Mouse (Mus musculus): ENCODE measurements around the gene Bcr. TPM values are rescaled to one million over a fixed set of nuclear protein-coding genes. Genes with fewer than 3 reads are reported as not detected.

Gene Bcr
- polyA plus RNA-seq, 1 experiment from 2014 or later: 2.4 TPM

GRCm38 (mm10) chr10:75100298-75100697, 39.9 kb downstream of the Bcr start:
- no peaks in the 10 kb centered on the region for H3K27me3 ChIP-seq (replicated peaks)
- WGBS (ENCODE audit: insufficient replicate concordance): 77% methylated on average over 7 of the region's 7 CpGs
- H3K27ac ChIP-seq: no peak overlapping the region
- H3K36me3 ChIP-seq: no peaks in the 10 kb centered on the region
- no peak overlapping the region for H3K9ac ChIP-seq
- ATAC-seq: no peak
- H3K4me3 ChIP-seq: no peak overlapping the region
- no peaks in the 10 kb centered on the region for H3K9me3 ChIP-seq (replicated peaks)
- H3K4me2 ChIP-seq: no peak overlapping the region
- H3K4me1 ChIP-seq: peaks cover 53% of the 10 kb centered on the region

GRCm38 (mm10) chr10:75103502-75103901, 43.1 kb downstream of the Bcr start:
- Histone ChIP-seq H3K4me2 (no peak overlapping the region), H3K27ac (peak overlapping the region; percentile 60), H3K4me3 (no peak overlapping the region), H3K9me3 (replicated peaks) (no peaks in the 10 kb centered on the region), H3K27me3 (replicated peaks) (no peaks in the 10 kb centered on the region), H3K9ac (no peak overlapping the region), H3K4me1 (peaks cover 55% of the 10 kb centered on the region), H3K36me3 (no peaks in the 10 kb centered on the region)
- WGBS (ENCODE audit: insufficient replicate concordance): 42% methylated on average over 2 of the region's 2 CpGs
- ATAC-seq: peak; percentile 65

- WGBS (ENCODE audit: insufficient replicate concordance): 26% methylated on average over 9 of the region's 9 CpGs
- no peak overlapping the region for H3K4me3 ChIP-seq
- H3K27ac ChIP-seq: peak overlapping the region; percentile 60; the same call in 1 of the 2 replicates
- peaks cover 49% of the 10 kb centered on the region for H3K4me1 ChIP-seq
- ATAC-seq: peak; percentile 31; the same call in 1 of the 2 replicates
- H3K9ac ChIP-seq: no peak overlapping the region
- H3K36me3 ChIP-seq: no peaks in the 10 kb centered on the region
- no peaks in the 10 kb centered on the region for H3K9me3 ChIP-seq (replicated peaks)
- no peaks in the 10 kb centered on the region for H3K27me3 ChIP-seq (replicated peaks)
- no peak overlapping the region for H3K4me2 ChIP-seq
These were observed 44.1 kb downstream of the Bcr start for GRCm38 (mm10) chr10:75104191-75105098.

- no peak overlapping the region for H3K27ac ChIP-seq
- H3K4me2 ChIP-seq: no peak overlapping the region
- H3K36me3 ChIP-seq: no peaks in the 10 kb centered on the region
- H3K4me3 ChIP-seq: no peak overlapping the region
- WGBS (ENCODE audit: insufficient replicate concordance): 49% methylated on average over 4 of the region's 4 CpGs
- no peak for ATAC-seq
- no peaks in the 10 kb centered on the region for H3K9me3 ChIP-seq (replicated peaks)
- no peaks in the 10 kb centered on the region for H3K27me3 ChIP-seq (replicated peaks)
- no peak overlapping the region for H3K9ac ChIP-seq
- peaks cover 49% of the 10 kb centered on the region for H3K4me1 ChIP-seq
These were observed 44.7 kb downstream of the Bcr start for GRCm38 (mm10) chr10:75105099-75105461.

GRCm38 (mm10) chr10:75105687-75106086, 45.3 kb downstream of the Bcr start:
- H3K4me1 ChIP-seq: peaks cover 49% of the 10 kb centered on the region
- no peaks in the 10 kb centered on the region for H3K36me3 ChIP-seq
- no peak overlapping the region for H3K9ac ChIP-seq
- no peak overlapping the region for H3K4me2 ChIP-seq
- no peaks in the 10 kb centered on the region for H3K27me3 ChIP-seq (replicated peaks)
- 69% methylated on average over 5 of the region's 5 CpGs for WGBS (ENCODE audit: insufficient replicate concordance)
- no peak for ATAC-seq
- no peaks in the 10 kb centered on the region for H3K9me3 ChIP-seq (replicated peaks)
- H3K4me3 ChIP-seq: no peak overlapping the region
- 0 out of 2 replicates have a peak overlapping the region, but pooled peaks have one; percentile 30 for H3K27ac ChIP-seq

GRCm38 (mm10) chr10:75106940-75107381, 46.6 kb downstream of the Bcr start:
- Histone ChIP-seq H3K4me2 (no peak overlapping the region), H3K9me3 (replicated peaks) (no peaks in the 10 kb centered on the region), H3K27ac (peak overlapping the region; percentile 31), H3K36me3 (no peaks in the 10 kb centered on the region), H3K4me3 (no peak overlapping the region), H3K4me1 (peaks cover 49% of the 10 kb centered on the region), H3K9ac (no peak overlapping the region), H3K27me3 (replicated peaks) (no peaks in the 10 kb centered on the region)
- no peak for ATAC-seq
- 17% methylated on average over 5 of the region's 5 CpGs for WGBS (ENCODE audit: insufficient replicate concordance)

GRCm38 (mm10) chr10:75108092-75108491, 47.7 kb downstream of the Bcr start:
- WGBS (ENCODE audit: insufficient replicate concordance): 87% methylated on average over 3 of the region's 3 CpGs
- H3K4me2 ChIP-seq: no peak overlapping the region
- no peak overlapping the region for H3K9ac ChIP-seq
- no peak overlapping the region for H3K27ac ChIP-seq
- H3K27me3 ChIP-seq (replicated peaks): no peaks in the 10 kb centered on the region
- H3K9me3 ChIP-seq (replicated peaks): no peaks in the 10 kb centered on the region
- no peak for ATAC-seq
- H3K36me3 ChIP-seq: no peaks in the 10 kb centered on the region
- peaks cover 45% of the 10 kb centered on the region for H3K4me1 ChIP-seq
- no peak overlapping the region for H3K4me3 ChIP-seq

GRCm38 (mm10) chr10:75111446-75112201, 51.2 kb downstream of the Bcr start:
- Histone ChIP-seq H3K27ac (0 out of 2 replicates have a peak overlapping the region, but pooled peaks have one; percentile 1), H3K4me3 (no peak overlapping the region), H3K27me3 (replicated peaks) (no peaks in the 10 kb centered on the region), H3K9ac (no peak overlapping the region), H3K4me2 (no peak overlapping the region), H3K9me3 (replicated peaks) (no peaks in the 10 kb centered on the region), H3K36me3 (no peaks in the 10 kb centered on the region), H3K4me1 (peaks cover 10% of the 10 kb centered on the region)
- WGBS (ENCODE audit: insufficient replicate concordance): 68% methylated on average over 11 of the region's 11 CpGs
- no peak for ATAC-seq

GRCm38 (mm10) chr10:75112405-75112804, 52.0 kb downstream of the Bcr start:
- Histone ChIP-seq H3K4me2 (no peak overlapping the region), H3K9ac (no peak overlapping the region), H3K4me1 (peaks cover 2% of the 10 kb centered on the region), H3K27me3 (replicated peaks) (no peaks in the 10 kb centered on the region), H3K36me3 (no peaks in the 10 kb centered on the region), H3K9me3 (replicated peaks) (no peaks in the 10 kb centered on the region), H3K4me3 (no peak overlapping the region), H3K27ac (no peak overlapping the region)
- WGBS (ENCODE audit: insufficient replicate concordance): 78% methylated on average over 3 of the region's 3 CpGs
- ATAC-seq: no peak

- no peak for ATAC-seq
- Histone ChIP-seq H3K27me3 (replicated peaks) (no peaks in the 10 kb centered on the region), H3K9me3 (replicated peaks) (no peaks in the 10 kb centered on the region), H3K27ac (no peak overlapping the region), H3K4me3 (no peak overlapping the region), H3K9ac (no peak overlapping the region), H3K36me3 (no peaks in the 10 kb centered on the region), H3K4me2 (no peak overlapping the region), H3K4me1 (no peaks in the 10 kb centered on the region)
- 75% methylated on average over 9 of the region's 9 CpGs for WGBS (ENCODE audit: insufficient replicate concordance)
These were observed 53.2 kb downstream of the Bcr start for GRCm38 (mm10) chr10:75113620-75114019.

- Histone ChIP-seq H3K9me3 (replicated peaks) (no peaks in the 10 kb centered on the region), H3K27ac (no peak overlapping the region), H3K4me3 (no peak overlapping the region), H3K27me3 (replicated peaks) (no peaks in the 10 kb centered on the region), H3K4me1 (peaks cover 7% of the 10 kb centered on the region; the same call in 1 of the 2 replicates), H3K9ac (no peak overlapping the region), H3K4me2 (no peak overlapping the region), H3K36me3 (no peaks in the 10 kb centered on the region)
- no peak for ATAC-seq
- WGBS (ENCODE audit: insufficient replicate concordance): 60% methylated on average over 5 of the region's 5 CpGs
These were observed 54.8 kb downstream of the Bcr start for GRCm38 (mm10) chr10:75115240-75115639.

- Histone ChIP-seq H3K9ac (no peak overlapping the region), H3K4me2 (no peak overlapping the region), H3K9me3 (replicated peaks) (no peaks in the 10 kb centered on the region), H3K4me3 (no peak overlapping the region), H3K27me3 (replicated peaks) (no peaks in the 10 kb centered on the region), H3K36me3 (no peaks in the 10 kb centered on the region), H3K4me1 (peaks cover 19% of the 10 kb centered on the region), H3K27ac (no peak overlapping the region)
- WGBS (ENCODE audit: insufficient replicate concordance): 71% methylated on average over 7 of the region's 7 CpGs
- no peak for ATAC-seq
These were observed 56.6 kb downstream of the Bcr start for GRCm38 (mm10) chr10:75116842-75117457.

Data from liver, embryonic 12.5 days (tissue).